Mouse (Mus musculus) spleen, postnatal 14 days (tissue): ENCODE data around the gene Celf2.

ENCODE experiments used
- DNase-seq, 2 experiments: peaks; one replicate each; pipeline ENCODE4 v3.0.0; 2021 to 2022; ENCODE audit warnings: low spot score in 2 of 2

The Celf2 gene

DNA sequence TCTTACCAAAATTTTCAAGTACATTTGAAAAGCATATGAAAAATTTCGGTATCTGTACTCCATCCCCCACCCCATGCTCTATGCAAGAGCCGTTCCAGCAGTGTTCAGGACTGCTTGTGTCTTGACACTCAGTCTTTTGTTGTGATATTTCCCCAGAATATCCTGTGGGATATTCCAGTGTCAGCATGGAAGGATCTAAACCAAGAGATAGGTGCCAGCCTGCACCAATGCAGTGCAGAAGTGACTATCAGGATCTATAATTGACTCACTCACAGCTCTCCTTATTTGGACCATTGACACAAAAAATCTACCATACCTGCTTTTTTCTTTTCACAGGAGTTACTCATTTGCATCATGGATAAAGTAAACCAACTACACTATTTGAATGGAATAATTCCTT lies 116.9 kb downstream of the Celf2 start:
- no peak for DNase-seq

DNA sequence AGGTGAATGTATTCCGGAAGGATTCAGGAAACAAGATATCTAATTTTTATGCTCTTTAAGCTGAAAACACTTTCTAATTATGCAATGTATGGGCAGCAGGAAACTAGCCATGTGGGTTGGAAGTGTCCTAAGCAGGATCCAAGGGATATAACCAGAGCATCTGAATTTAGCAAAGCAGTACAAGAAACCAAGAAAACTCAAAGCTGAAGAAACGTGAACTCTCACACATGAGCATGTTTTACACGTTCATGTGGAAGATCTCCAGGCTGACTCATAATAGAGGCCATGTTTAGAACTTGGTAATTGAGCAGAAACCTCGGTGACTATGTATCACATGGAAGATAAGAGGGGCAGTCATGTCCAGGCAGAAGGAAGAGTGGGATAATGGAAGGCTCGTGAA lies 120.1 kb downstream of the Celf2 start:
- no peak for DNase-seq

DNA sequence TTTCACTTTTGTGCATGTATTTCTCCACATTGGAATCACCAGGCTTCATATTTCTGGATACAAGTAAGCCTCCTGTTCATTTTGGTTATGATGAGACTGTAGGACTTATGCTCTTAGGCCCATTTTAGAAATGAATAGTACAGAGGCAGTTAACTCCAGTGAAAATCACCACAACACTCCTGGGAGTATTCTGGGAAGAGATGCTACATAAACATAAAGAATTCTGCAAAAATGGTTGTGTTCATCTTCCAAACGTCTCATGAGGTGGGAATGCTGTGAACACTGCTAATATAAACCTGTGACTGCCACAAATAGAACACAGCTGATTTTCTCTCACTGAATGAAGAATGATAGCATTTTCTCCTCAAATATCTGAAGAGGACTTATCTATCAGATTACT lies 130.6 kb downstream of the Celf2 start:
- DNase-seq = no peak

DNA sequence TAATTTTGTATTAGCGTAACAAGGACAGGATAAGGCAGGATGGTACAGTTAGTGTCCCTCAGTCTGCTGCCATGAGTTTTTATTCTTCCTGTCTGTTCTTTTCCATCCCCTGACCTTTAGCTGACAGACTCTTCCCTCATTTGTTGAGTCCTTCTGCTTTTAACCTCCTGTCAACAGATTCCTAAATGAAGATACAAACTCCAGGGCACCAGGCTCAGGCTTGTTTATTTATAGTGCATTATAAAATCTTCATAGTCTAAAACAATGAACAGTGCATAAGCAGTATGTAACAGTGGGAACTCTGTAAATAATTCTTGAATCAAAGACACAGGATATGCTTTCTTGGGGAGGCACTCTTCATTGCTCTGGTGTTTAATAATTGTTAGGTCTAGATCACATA lies 131.5 kb downstream of the Celf2 start:
- DNase-seq = no peak

DNA sequence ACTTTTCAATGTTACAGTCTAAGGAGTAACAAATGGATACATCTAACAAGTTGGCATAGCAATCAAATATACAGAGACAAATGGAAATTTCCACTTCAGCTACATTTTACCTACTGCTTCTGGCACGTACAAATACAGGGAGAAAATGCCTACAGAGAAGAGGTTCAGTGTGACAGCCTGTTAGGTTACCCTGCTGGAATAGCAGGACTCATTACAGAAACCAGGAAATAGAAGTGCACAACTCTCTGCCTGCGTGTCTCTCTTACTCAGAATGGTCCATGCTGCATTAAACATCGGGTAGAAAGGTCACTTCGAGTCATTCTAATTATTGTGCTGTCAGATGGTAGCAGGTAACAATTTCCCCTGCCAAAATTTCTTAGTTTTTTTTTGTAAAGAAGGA lies 141.6 kb downstream of the Celf2 start:
- no peak for DNase-seq

DNA sequence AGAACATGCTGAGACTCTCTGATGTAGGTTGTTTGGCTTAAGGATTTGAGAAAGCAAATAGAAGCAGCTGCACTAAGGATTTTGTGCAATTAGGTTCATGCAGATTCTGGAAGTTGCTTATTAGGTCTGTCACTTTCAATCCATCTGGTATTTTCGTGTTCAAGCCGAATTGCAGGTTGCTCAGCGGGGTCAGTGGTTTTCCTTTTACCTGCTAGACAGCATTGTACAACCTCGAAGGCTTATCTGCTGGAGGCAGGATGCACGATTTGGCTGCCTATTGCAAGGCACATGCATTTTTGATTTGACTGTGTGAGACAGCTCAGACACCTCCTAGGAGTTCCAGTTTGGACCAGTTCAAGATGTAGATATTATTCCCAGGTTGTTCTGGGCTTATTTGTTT lies 149.8 kb downstream of the Celf2 start:
- no peak for DNase-seq

DNA sequence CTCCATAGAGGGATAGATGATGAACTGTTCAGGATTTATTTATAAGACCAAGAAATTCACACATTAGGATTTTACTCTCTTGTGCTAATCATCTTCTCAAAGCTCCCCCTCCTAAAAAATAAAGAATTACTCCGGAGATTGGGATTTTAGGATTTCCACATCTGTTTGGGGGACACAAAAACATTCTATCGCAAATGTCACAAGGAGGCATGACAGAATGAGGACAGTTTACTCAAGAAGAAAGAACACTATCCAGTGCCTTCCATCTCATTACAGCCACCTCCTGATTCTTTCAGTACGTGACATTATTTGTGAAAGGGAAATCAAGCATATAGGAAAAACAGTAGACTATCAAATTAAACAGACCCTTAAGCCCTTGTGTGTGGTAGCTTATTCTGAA lies 150.5 kb downstream of the Celf2 start:
- no peak for DNase-seq

DNA sequence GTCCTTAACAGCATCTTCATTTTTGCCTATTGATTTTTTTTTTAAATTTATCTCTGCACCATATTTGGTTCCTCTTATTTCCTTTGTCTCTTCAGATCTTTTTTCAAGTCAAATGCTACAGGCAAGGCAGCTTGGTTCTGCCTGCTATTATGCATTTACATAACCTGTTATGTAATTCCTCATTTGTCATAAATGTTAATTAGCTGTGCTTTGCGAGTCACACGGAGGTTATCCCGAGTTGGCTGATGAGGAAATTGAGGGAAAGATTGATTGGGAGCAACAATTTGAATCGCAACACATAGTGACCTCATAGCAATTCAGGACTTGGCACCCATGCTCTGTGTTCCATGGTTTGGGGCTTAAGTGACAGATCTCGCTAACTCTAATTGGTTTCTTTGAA lies 158.1 kb downstream of the Celf2 start:
- no peak for DNase-seq

DNA sequence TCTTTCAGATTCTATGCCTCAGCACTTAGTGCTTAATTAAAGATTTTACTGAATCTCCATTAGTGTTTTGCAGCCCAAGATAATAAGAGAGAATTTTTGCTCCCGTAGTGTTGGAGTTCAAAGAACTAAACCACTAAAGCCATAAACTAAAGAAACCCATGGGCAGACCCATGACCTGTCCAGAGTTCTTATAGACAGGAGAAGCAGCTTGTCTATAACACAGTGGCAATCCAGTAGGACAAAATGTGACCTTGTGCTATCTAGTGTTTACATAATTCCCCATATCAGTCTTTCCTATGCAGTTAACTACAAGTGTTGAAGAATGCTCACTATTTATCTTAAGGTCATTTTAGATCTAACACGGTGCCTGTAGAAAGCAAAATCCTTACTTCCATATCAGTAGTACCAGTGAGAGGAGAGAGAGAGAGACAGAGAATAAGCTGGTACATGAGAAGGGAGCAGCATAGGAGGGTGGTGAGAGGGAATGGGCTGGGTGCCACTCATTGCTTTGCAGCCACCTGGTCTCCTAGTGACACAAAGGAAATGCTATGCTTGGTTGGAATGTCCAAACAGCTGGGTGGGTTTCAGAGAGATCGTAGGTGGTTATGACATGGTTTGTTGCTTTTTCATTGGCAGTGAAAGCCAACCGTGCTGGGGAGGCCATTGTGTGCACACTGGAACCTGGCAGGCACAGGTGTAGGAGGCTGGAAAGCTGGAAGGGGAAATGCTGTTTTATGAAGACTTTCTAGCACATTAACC lies 162.5 kb downstream of the Celf2 start:
- no peak for DNase-seq

DNA sequence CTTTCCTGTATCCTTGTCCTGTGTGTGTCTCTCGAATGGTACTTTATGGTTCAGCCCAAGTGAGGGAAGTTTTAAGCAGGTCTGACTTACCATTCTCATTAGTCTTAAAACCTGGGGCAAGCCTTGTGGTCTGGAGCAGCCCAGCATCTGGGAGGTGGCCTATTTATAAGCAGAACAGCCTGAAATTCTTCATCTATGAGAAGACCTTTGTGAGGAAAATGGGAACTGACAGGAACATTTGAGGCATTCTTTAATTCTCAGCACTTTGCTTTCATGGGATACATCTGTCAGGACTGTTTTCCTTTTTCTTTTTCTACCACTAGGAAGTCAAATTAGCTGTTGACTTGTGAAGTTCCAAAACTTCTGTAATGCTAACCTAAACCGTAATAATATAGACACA lies 164.4 kb downstream of the Celf2 start:
- DNase-seq = no peak

DNA sequence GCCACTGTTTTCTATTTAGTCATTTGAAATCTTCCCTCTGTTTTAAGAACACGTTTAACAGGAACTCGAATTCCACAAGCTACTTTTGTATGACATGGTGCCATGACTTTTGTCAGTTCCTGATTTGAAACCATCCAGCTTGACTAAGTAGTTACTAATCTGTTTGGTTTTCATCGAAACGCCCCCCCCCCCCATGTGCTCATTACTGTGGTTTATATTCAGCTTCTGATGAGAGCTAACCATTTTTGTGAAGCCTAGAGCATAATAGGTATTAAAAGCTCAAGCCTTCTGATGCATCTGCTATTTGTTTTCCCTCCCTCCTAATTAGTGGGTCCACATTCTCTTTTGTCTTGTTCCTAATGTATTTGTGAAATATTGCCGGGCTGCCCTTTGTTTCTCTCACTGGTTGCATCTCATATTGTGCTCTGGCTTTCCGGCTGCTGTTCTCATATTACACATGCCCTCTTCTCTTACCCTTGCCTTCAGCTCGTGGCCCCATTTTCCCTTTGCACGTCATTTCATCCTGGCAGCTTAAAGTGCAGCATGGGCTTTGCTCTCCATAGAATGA lies 166.4 kb downstream of the Celf2 start:
- DNase-seq = no peak

DNA sequence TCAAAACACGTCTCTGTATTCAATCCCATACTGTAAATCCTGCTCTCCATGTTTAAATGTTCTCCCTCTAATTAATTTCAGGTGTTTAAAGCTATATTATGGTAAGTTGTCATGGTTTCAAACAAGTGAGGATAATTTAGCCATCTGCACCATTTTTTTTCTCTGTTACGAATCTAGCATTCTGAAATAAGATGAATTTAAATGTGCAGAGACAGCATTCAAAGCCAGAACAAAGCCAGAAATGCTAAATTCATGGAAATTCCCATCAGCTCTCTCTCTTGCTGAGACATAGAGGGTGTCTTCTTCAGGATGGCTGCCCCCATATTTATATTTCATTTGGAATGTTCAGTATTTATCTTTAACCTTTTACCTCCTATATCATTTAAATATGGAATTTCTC lies 174.5 kb downstream of the Celf2 start:
- no peak for DNase-seq

DNA sequence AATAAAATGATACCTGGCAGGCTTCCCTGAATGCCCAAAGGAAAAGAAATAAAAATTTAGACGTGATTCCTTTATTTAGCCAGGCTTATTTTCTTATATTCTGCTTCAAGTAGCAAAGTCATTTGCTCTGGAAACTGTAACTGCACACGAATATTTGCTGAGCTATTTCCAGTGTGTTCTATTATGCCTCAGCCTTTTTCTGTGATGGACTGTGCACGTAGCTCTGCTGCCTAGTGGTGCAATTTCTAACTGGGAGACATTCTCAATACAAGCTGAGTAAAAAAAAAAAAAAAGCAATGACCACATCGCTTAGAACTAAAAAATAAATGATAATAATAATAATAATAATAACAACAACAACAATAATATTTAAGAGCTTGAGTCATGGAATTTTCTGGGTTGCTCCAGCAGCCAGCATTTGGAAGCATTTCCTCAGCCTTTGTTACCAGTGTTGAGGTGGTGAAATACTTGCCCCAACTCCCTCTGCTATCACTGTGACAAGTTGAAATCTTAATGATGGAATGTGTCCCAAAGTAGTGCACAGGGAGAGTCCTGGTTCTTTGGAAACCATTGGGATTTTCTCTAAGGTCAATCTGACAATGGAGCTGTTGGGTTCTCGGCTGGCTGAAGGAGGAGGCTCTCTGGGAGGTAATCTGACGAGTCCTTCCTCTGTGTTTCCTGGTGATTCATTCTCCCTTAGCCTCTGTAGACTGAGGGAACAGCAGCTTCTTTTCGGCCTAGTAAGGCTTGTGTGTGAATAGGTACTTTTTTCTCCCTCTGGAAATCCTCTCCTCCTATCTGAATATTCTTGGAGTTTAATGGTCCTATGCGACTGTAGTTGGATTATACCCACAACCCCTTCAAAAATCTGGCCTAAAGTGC lies 181.1 kb downstream of the Celf2 start:
- no peak for DNase-seq

DNA sequence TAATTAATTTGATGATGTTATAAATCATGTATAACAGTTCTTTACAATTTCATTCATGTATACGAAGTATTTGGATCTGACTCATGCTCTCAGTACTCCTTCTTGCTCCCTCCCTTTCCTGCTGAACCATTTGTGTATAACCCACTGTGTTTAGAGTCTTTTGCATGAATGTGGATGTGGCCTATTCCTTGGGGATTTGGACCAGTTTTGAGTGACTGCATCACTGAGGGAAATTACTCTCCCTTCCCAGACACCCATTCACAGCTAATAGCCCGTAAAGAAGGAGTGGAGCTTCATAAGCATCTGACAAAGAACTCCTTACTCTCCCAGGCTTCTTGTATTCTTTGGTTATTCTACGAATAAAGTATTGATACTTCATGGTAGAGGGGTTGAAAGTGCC lies 189.6 kb downstream of the Celf2 start:
- no peak for DNase-seq

DNA sequence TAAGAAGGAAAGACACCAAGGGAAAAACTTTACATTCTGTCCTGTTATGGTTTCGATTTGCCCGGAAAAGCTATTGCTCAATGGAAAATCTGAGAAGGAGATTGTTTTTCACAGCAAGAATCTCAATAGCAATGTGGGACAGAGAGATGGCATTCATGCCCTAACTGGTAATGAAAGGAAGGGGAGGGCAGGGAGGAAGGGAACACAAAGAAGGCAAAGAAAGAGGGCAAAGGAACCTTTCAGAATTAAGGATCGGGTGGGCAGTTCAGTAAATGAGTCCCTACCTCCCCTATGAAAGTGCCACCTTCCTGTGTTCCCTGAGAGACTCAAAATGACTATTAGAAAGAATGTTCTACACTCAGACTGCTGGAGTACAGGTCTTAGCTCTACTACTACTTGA lies 197.6 kb downstream of the Celf2 start:
- no peak for DNase-seq

DNA sequence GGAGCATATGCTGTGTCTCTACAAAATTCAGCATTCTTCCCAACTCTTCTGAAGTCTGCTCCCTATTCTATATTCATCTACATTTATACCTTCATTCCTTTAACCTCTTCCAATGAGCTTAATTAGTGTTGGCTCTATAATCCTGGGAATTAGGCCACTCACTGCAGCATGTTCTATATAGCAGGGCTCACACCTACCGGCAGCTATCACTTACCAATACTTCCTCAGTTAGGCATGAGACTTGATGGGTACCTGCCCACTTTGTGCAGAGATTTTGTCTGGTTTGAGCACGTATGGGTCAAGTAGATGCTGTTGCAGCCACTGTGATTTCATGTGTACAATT lies 198.6 kb downstream of the Celf2 start:
- no peak for DNase-seq

DNA sequence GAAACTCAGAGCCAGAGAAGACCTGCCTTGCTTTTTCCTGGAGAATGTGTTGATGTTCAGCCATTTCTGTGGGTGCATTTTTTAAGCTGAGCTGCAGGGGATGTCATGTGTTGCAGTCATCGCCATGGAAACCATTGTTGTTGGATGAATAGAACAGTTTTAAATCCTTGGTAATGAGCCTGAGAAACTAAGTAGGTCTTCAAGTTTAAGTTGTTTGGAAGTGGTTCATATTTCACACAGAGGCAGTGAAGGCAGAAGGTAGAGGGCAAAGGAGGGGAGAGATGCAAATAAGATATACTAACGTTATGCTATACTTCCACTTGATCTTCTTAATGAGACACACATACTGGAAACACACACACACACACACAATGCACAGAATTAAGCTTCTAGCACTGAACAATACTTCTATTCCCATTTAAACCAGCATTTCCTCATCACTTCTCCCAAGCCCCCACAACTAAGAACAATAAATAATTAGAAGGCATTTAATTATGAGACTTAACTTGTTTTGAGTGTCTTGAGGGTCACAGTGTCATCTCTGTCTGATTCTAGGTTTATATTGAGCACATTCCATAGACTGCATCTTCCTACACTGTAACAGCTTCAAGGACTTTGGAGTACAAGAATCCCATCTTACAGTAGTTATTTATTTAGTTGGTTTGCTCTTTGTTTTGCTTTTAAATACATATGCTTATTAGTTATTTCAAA lies 199.1 kb downstream of the Celf2 start:
- DNase-seq = no peak

DNA sequence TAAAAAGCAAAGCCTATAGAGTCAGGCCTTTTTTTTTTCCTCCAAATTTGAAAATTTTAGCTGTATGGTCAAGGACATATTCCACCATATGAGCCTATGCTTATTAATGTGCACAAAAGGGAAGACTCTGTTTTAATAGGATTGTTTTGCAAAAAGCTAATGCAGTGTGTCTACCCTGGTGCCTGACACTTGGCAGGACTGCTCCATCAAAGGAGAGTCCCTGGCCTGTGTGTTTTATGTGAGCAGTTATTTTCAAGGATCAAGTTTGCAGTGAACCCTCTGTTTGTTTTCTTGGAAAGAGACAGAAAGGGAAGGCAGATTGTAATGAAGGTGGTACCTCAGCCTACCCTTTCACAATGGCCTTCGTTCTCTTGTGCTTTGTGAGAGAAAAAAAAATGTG lies 200.0 kb downstream of the Celf2 start:
- DNase-seq = no peak

DNA sequence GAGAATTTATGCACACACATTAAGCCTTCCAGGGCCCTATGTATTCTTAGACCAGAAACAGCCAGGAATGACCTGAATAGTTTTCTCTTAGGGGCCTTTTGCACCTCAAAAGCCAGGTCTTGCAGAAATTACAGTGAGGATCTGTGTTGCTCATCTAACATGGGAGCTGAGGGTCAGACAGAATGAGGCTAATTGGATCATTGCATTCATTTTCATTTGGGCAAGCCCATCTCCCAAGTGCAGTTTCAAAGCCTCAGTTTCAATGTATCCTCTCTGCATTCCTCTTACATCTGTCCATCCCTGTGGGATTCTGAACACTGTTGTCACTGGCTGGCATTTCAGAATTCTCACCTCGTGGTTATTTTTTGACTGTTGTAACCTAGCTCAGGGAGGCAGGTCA lies 200.6 kb downstream of the Celf2 start:
- no peak for DNase-seq

DNA sequence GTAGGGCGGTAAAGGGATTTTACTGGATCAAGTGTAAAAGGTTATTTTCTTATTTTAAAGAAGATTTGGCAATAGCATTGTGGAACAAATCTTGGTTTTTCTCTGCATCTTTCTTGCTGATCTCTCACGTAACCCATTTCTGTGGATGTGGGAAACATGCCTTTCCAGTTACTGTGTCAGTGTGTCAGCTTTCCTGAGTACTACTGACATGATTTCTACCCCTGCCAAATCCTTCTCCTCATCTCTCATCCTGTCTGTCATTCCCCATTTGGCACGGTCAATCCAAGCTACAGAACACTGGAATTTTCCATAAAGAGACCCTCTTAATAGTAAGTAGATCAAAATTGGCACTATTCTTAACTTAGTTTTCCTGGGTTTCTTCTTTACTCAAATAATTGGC lies 221.9 kb downstream of the Celf2 start:
- DNase-seq = no peak

DNA sequence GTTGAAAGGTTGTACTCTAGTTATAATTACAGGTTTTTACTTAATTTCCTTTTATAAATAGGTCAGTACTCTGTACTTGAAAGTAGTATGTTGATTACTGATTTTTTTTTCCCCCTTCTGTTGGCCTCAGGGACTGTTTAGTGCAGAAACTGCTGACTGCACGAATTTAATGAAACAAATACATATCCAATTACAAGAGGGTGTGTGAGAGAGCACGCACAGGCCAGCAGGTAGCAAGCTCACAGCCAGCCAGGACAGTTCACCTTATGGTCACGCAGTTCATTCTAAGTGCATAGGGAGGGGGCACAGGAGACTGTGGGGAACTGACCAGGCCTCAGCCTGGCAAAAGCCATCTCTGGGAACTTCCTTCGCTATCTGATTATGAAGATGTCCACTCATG lies 236.1 kb downstream of the Celf2 start:
- no peak for DNase-seq

DNA sequence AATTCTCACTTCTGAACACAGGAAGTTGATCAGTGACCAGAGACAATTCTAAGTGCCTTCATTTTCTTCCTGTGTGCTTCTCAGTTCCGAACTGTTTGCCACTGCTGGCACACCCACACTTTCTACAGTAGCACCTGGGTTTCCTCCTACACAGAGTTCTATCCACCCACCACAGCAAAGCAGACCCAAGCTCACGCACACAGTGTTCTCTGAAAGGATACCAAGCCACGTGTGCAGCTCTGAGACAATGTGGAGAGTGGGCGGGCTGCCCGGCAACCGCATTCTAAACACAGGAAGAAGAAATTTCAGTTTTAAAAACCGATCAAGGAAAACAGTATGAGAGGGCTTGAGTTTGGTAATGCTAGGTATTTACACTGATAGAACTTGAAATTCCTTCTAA lies 239.3 kb downstream of the Celf2 start:
- no peak for DNase-seq

DNA sequence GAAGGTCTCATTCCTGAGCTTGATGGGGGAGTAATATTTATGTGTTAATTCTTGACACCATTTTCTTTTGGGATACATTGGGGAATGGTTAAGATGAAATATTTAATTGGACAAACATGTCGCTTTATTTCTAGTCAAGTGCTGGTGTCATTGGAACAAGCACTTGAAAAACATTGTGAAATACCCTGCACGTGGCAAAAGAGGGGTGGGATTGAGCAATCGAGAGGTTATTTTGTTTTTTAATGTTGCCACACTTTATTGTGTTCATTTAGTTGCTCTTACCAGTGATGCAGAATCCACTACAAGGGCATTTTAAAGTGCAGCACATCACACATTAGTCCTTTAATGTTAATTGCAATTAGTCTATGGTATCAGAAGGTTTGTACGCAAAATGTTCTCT lies 242.2 kb downstream of the Celf2 start:
- DNase-seq = no peak
